Mouse (Mus musculus): ENCODE measurements around the gene Cdh1.
"Not testable (repeated sequence)": the region's sequence is repeated elsewhere in the genome, so short reads cannot be mapped to it uniquely, and the experiment has no call there.

Gene Cdh1

DNA sequence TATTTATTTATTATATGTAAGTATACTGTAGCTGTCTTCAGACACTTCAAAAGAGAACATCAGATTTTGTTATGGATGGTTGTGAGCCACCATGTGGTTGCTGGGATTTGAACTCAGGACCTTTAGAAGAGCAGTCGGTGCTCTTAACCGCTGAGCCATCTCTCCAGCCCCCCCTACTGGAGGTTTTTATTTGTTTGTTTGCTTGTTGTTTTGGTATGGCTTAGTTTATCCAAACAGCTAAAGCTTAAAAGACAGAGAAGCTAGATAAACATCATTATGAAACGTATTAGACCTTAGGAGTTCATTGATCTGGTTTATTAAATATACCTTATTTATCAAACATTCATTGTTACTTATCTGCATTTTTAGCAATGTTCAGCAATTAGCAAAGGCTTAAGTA, 7.5 kb upstream of the Cdh1 start:
- not testable (repeated sequence) for DNase-seq

DNA sequence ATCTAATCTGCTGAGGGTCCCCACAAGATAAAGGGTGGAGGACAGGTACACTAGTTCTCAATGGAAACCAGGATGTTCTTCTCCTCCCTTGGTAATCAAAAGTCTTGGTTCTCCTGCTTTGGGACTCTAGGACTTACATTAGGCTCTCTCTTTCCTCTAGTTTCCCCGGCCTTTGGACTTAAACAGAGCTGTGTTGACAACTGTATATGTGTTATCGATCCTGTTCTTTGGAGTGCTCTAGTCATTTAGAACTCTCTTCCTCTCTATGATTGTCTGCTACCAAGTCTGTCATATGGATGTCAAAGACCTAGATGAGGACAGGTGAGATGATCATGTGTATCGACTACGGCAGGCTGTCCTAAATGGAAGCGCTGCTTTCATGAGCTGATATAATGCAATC, 6.1 kb upstream of the Cdh1 start:
- DNase-seq: no peak

DNA sequence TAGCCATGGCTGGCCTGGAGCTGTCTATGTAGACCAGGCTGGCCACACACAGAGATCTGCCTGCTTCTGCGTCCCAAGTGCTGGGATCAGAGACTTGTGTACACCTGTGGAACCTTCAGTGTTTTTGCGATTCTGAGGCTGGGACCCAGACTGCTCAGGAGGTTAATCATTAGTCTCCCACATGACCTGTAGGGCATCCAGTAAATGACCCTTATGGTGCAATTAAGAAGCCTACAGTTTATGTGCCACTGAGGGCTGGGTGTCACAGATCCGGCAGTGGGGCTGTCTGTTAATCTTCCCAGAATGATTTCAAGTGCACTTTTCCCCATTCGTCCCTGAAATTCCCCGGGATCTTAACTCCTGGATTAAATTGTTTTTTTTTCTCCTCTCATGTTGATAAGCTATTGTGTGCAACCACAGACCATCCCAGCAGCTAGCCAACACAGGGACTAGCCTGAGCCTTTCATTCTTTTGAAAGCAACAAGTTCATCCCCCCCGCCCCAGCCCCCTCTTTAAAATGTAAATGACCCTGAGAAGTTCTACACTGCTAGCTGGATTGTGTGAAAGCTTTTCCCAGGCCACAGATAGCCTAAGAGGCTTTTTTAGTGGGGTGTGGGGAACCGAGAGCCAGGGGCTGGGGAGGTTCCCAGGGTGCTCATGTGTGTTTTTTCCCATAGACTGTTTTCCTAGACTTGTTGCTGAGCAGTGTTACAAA, 3.7 kb upstream of the Cdh1 start:
- no peak for DNase-seq

DNA sequence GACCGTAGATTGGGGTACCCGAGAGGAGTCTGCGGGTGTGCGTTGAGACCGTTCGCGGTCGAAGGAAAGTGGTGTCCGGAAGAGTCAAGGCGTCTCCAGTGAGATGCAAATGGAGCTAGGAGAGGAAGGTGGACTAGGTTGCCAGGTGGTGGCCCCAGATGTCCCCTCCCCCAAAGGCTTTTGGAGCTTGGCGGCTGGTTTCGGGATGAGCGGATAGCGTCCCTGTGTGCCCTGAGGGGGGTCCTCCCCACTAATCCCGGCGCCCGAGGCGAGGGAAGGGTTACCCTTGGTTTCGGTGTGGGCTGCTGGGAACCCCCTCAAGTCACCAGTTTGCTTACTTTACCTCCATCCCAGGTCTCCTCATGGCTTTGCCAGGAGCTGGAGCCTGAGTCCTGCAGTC, 782 bp downstream of the Cdh1 start:
- no peak for DNase-seq

DNA sequence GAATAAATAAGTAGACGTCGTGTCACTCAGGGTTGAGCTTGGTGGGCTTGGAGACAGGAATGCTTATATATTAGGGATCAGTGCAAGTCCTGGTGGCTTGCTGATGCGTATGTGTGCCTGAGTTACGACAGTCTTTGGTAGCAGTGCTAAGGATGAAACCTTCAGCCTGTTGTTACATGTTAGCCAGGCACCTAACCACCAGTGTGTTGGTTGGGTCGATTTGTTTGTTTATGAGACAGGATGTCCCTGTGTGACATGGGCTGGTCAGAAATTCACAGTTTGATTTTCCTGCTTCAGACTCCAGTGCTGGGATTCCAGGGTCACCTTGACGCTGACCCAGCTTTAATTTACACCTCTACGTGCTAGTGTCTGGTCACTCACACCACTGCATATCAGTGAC, 2.5 kb downstream of the Cdh1 start:
- no peak for DNase-seq

DNA sequence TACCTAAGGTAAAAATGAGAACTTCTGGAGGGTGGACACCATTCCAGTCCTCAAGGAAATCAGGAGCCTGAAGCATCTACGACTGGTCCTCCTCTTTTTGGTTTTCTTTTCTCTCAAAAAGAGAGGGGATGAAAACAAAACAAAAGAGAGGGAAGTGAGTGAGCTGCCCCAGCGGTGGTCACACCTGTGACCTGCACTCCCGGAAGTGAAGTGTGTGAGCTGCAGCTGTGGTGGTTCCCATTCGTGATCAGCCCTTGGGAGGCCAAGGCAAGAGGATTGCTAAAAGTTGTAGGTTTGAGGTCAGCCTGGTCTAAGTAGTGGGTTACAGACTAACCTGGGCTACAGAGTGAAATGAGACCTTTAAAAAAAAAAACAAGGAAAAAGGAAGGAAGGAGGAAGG, 3.0 kb downstream of the Cdh1 start:
- no peak for DNase-seq

DNA sequence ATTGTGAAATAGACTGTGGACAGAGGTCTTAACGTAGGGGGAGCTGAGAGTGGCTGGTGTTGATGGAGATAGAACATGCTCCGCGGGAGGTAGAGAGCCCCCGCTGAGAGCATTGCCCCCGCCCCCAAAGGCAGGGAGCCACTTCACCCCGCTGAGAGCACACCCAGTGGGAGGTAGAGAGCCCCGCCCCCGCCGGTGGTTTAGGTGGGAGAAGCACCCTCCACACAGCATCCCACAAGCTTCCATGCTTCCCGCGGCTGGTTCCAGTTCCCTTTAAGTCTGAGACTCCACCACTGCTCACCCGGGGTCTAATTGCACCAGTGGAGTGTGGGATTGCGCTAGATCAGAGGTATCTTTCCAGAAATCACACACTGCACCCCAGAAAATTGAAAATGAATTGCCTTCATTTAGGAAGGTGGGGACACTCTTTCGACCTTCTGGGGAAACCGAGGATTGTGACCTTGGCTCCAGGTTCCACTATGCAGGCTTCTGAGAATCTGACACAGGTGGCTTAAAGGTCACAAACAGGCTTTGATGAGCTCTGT, 3.5 kb downstream of the Cdh1 start:
- no peak for DNase-seq

DNA sequence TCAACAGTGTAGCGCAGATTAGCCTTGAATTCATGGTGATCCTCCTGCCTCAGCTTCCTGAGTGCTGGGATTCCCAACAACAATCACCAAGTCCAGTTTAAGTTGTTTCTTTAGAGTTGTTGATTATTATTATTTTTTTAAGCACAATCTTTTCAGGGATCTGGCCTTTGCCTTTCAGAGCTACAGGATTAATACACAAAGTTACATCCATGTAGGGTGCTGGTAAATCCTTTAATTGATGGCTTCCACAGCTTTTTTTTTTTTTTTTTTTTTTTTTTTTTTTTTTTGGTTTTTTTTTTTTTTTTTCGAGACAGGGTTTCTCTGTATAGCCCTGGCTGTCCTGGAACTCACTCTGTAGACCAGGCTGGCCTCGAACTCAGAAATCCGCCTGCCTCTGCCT, 4.6 kb downstream of the Cdh1 start:
- DNase-seq: not testable (repeated sequence)

DNA sequence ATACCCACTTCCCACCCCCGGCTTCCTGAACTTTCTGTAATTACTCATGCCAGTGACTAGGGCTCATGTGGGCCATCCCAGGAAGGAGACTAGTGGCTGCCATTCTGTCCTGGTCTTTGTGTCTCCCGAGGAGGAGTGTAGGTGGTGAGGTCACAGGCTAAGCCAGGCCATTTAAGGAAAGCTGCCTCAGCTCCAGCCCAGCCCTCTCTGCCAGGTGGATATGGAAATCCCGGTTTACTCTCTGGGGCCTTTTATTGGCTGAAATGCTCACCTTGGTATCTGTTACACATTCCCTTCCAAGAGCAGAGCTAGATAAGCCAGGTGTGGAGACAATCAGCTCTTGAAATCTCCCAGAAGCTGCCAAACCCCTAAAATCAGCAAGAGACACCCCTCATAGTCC, 5.3 kb downstream of the Cdh1 start:
- DNase-seq: no peak

DNA sequence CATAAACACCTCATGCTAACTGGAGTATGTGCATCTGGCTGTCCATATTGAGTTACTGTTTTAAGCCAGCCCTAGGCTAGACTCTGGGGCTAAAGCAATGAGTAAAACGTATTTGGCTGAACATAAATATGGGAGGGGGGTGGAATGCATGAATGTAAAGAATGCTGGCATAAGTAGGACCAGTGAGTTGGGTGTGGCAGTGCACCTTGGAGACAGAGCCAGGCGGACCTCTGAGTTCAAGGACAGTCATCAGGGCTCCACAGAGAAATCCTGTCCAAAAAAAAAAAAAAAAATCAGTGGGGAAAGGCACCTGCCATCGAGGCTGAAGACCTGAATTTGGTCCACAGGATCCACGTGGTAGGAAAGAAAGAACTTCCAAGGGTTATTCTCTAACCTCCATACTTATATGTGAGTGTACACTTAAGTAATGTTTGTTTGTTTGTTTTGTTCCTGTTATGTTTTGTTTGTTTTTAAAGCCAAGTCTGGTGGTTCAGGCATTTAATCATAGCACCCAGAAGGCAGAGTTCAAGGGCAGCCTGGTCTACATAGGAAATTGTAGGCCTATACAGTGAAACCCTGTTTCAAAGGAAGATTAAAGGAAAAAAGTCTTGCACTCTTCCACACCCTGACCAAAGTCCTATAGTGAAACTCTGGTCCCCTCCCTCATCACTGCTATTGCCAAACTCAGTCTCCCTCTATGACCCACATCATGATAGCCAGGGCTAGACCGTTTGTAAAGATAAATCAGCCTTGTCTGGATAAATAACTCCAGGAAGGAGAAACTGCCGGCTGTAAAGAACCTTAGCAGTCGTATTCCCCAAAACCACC, 6.1 kb downstream of the Cdh1 start:
- DNase-seq: no peak

DNA sequence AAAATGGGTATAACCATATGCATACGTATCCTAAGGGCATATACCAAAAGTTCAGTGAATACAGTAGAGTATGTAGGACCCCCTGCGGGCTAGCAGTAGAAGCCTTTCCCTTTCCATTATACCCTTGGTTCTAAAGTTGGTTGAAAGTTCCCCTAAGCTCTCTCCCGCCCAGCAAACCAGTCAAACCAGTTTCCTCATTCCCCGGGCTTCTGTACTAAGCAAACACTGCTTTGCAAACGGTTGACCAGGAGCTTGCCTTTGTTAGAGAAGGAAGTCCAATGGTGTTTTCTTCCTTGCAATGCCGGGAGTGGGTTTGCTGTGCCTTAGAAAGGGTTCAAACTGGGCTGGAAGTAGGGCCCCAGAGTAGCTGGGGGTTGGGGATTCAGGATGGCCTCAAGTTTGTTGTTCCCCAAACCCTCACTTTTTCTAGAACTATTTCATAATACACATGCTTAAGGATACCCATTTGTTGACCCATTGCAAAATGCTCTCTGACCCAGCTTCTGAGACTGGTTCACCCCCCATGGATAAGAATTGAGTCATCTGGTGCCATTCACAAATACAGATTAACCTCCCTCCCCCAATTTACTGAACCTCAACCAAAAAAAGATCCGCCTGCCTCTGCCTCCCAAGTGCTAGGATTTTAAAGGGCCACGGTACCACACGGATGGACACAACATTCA, 7.9 kb downstream of the Cdh1 start:
- DNase-seq: peak; percentile 57 to 61

DNA sequence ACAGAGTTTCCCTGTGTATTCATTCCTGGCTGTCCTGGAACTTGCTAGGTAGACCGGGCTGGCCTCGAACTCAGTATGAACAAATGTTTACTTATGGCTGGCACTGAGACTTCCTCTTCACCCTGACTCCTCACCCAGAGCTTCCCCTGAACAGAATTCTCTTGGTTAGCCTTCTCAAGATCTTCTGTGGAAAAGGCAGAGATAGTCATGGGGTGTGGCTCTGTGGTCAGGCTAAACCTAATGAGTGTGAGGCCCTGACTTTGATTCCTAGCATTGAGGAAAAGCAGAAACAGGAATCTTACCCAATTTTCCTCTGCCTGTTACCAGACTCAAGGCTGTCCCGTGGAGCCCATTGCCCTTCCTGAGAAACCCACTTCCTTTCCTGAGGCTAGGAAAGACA, 8.9 kb downstream of the Cdh1 start:
- DNase-seq: peak in 1 of 2 experiments; percentile 28

DNA sequence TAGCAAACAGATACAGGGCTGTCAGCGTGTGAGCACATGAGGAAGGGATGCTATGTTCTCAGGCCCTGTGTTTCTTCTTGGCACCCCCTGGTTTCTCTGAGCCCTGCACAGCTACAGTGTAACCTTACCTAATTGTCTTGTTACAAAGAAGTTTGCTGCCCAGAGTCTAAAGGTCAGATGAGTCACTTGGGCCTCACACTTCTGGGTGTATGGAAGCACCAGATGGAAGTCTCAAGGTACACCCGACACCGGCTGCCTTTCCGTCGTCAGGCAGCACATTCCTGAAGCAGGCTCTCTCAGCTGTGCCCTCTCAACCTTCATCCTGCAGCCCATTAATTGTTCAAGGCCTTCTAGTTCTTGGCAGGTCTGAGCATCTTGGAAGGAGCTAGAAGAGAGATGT, 11.6 kb downstream of the Cdh1 start:
- no peak for DNase-seq

DNA sequence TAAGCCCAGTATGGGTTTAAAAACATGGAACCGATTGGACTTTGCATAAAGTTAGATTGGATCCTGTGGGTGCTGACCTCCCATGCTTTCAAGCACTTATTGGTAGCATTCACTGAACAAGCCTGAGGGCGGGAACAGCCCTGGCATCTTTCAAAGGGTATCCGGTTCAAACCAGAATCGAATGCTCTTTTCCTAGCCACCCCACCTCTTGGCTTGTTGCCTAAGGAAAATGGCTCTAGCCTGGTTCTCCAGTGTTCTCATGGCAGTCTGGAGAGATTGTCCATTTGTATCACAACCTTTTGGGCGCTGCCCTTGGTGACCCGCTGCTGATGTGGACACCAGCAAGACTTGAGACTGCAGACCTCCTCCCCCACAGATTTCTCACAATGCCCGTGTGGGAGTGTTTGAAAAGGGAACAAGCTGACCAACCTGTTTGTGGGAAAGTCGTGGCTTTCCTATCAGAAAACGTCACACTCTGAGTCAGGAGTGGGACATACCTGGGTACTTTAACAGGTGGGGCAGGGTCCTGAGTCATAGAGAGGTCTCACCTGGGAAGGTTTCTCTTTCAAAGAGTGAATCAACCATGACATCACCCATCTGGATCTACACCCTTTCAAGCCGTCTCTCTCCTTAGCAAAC, 12.6 kb downstream of the Cdh1 start:
- peak in 1 of 2 experiments; percentile 32 for DNase-seq

DNA sequence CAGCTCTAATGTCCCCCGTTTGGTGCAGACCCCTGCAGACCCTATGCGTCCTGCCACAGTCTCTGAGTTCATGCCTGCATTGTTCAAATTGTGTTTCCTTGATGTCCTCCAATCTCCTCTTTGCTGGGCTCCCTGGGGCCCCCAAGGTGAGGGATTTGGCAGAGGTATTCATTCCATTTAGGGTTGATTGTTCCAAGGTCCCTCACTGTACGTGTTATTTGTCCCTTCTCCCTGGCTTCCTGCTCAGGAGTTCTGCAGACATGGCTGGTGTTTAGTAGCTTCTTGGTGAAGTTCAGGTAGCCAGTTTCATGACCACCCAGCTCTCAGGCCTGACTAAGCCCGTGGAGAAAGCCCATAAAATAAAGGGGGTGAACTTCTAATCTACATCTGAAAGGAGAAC, 13.5 kb downstream of the Cdh1 start:
- no peak for DNase-seq

DNA sequence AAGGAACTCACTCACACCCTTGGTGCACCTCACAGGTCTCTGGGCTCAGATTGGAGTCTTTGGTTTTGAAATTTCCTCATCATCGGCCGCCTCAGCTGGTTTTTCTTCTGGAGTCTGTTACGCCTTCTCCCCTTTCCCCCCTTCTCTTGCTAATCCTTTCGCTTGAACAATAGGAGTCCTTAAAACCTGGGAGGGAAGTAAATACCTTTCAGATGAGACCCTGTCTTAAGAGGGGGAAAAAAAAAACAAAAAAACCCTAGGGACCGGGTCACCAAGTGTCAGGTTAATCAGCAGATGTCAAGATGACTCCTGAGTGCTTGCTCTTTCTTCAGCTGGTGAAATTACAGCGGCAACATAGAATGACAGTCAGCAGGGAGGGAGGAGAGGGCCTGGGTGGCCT, 14.0 kb downstream of the Cdh1 start:
- DNase-seq: no peak

DNA sequence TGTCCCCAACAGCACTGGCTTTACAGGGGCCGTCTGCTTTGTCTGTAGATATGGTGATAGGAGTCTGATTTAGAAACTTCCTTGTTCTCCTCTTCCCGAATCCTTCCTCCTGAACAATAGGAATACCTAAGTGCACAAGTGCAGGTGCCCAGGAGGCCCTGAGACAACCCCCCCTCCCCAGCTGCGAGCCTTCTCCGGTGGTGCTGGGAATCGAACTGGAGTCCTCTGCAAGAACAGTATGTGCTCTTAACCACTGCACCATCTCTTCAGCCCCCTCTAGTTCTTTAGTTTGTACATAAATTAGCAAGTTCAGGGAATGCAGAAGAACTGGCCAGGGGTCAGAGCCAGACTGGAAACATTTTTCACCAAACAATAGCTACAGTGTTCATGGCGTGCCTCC, 14.7 kb downstream of the Cdh1 start:
- DNase-seq: no peak

DNA sequence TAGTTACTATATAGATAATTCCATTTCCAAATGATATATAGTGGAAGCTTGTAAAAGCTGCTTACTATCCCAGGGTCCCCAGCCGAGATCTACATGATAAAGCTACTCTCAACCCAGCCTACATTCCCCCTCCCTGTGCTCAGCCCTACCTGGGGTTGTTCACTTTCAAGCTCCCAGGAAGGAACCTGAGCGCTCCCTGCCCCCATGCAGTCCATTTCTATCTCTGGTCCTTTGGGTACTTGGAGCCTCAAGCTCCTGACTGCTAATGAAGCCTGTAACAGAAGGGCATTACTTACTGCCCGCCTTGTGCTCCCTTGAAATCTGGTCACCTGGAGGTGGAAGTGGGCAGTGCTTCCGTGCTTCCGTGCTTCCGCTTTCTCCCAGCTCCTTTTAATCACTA, 15.2 kb downstream of the Cdh1 start:
- DNase-seq: no peak

DNA sequence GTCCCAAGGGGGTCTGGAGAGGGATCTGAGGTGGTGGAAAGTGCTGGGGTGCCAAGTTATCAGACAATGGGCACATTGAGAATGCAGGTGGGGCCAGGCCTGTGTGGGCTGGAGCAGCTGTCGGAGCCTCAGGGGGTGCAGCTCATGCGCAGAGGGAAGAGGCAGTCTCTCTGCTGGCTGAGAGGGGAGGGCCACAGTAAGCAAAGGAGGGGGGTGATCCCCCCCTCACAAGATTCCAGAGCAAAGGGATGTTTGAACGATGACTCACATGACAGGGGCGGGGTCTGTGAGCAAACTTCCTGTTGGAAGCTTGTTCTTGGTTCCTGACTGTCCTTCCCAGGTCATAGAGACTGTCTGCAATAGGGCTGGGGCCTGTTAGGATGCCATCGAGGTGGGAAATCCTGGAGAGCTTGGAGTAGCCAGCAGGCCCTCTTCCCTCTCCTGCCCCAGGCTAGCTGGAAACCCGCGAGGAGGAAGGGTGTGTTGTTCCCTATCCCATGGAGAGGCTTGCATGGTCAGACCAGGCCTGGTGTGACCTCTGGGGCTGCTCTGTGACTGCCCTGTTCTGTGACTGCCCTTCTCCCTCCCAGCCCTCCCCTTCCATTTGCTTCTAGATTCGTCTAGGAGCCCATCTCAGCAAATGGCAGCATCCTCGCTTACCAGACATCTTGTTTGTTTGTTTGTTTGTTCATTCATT, 16.5 kb downstream of the Cdh1 start:
- DNase-seq: peak; percentile 79 to 84

DNA sequence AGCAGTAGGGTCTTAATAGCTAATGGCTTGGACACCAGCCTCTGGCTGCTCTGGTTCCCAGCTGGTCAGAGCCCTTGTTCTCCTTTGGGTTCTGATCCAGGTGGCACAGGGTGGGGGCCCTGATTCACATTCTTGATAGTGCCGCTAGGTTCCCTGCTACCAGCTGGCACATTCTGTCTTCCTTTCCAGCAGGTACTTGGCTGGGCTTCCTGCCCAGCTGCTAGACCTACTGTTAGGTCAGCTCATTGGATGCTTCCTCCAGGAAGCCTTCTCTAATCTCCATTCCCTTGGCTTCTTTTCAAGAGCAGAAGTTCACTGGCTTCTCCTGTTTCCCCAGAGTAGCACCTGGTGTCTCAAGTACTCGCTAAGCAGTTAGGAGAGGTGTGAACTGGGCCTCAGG, 17.3 kb downstream of the Cdh1 start:
- no peak for DNase-seq

DNA sequence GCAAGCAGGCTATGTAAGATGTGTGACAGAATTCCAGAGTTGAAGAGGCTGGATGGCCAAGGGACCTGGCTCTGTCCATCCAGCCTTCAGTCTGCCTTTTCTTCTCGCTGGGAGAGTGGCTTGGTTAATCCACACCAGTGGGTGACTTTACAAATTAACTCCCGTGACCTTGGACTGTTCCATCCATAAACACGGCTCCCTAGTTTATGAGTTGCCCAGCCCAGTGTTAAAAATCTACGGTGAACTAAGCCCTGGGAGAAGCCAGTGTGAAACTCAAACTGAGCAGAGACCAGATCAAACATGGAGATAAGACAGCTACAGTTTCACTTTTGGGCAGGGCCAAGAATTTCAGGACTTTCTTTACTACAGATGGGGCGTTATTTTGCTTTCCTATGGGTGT, 19.9 kb downstream of the Cdh1 start:
- no peak for DNase-seq

DNA sequence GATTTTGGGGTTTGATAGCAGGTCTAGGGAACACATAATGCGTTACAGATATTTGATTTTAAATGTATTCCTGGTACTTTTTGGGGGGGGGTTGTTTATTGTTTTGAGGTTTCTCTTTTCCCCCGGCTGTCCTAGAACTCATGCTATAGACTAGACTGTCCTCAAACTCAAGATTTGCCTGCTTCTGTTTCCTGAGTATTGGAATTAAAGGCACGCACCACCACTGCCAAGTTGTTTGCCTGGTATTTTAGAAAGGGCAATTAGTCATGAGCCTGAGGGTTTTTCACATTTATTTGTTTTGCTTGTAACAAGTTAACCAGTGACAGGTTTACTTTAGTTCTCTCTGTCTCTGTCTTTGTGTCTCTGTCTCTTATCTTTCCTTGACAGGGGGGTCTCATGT, 20.3 kb downstream of the Cdh1 start:
- no peak for DNase-seq

DNA sequence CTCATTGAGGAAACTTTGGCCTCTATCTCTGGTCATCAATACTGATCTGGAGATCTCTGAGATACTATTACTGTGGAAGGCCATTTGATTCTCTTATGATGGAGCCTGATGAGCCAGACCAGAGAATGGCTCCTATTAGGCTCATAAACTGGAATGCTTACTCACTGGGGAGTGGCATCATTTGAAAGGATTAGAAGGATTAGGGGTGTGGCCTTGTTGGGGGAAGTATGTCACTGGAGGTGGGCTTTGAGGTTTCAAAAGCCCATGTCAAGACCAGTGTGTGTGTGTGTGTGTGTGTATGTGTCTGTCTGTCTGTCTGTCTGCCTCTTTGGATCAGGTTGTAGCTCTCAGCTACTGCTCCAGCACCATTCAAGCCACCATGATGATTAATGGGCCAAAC, 20.8 kb downstream of the Cdh1 start:
- no peak for DNase-seq
